Mouse (Mus musculus) C2C12 (cell line): ENCODE data around the gene Bcl3. TPM values are rescaled to one million over a fixed set of nuclear protein-coding genes. Genes with fewer than 3 reads are reported as not detected.

Experiments used
- H3K27me3 ChIP-seq: one replicate; pipeline ENCODE4 v1.6.1; 2011; ENCODE audit not compliant: control insufficient read depth, insufficient read depth, insufficient read length
- H3K36me3 ChIP-seq: one replicate; pipeline ENCODE4 v1.6.1; 2011; ENCODE audit not compliant: control insufficient read depth, insufficient read depth
- H3K4me3 ChIP-seq: one replicate; pipeline ENCODE4 v1.5.1; 2011; ENCODE audit warnings: mild to moderate bottlenecking, control low read depth; ENCODE audit not compliant: poor library complexity, insufficient read depth, severe bottlenecking
- H3K79me2 ChIP-seq: one replicate; pipeline ENCODE4 v1.6.1; 2011; ENCODE audit not compliant: control insufficient read depth, insufficient read depth
- H3K79me3 ChIP-seq: one replicate; pipeline ENCODE4 v1.6.1; 2011; ENCODE audit warnings: low read depth, control low read depth
- H3ac ChIP-seq: one replicate; pipeline ENCODE3; 2011; ENCODE audit warnings: low read depth; ENCODE audit not compliant: control insufficient read depth, insufficient read length
- CEBPB ChIP-seq: IDR thresholded peaks from one replicate; pipeline ENCODE4 v1.6.1; 2011; ENCODE audit warnings: low read depth, mild to moderate bottlenecking, control low read depth, moderate library complexity
- CTCF ChIP-seq: IDR thresholded peaks from one replicate; pipeline ENCODE4 v1.5.1; 2011; ENCODE audit not compliant: control insufficient read depth, insufficient read depth, insufficient read length
- FOSL1 ChIP-seq: IDR thresholded peaks from one replicate; pipeline ENCODE4 v1.8.0; 2011; ENCODE audit warnings: mild to moderate bottlenecking, low read length; ENCODE audit not compliant: poor library complexity, insufficient read depth, severe bottlenecking
- MAX ChIP-seq: IDR thresholded peaks from one replicate; pipeline ENCODE4 v1.6.1; 2011; ENCODE audit warnings: mild to moderate bottlenecking, control low read depth
- MYOD1 ChIP-seq: IDR thresholded peaks from one replicate; pipeline ENCODE4 v1.6.1; 2011; ENCODE audit warnings: low read depth; ENCODE audit not compliant: control insufficient read depth, insufficient read length
- MYOG ChIP-seq: IDR thresholded peaks from one replicate; pipeline ENCODE4 v1.6.1; 2011; ENCODE audit not compliant: control insufficient read depth, insufficient read length; ENCODE audit errors: extremely low read depth
- USF1 ChIP-seq: IDR thresholded peaks from one replicate; pipeline ENCODE4 v1.6.1; 2011; ENCODE audit warnings: low read depth, mild to moderate bottlenecking, control low read depth, moderate library complexity
- polyA plus RNA-seq: library from polyadenylated mRNA; unstranded; fragments of >200 nt; fragmentation: generic; extraction: Trizol; gene quantifications from one replicate; pipeline ENCODE4 v1.2.1, GENCODE M21; 2012; ENCODE audit warnings: missing spikeins

The Bcl3 gene
- polyA plus RNA-seq, 1 experiment, result 7.8 TPM

GRCm38 (mm10) chr7:19865246-19866036 is 42.9 kb upstream of the Bcl3 start:
- TF ChIP-seq FOSL1 (no peak), CEBPB (no peak), MYOG (no peak), MAX (no peak), CTCF (no peak), USF1 (no peak), MYOD1 (no peak)
- H3K79me2 ChIP-seq, result no peaks in the 10 kb centered on the region
- H3K36me3 ChIP-seq, result no peaks in the 10 kb centered on the region
- H3K4me3 ChIP-seq, result no peak overlapping the region
- no peaks in the 10 kb centered on the region for H3K27me3 ChIP-seq
- H3ac ChIP-seq, result no peak overlapping the region
- no peaks in the 10 kb centered on the region for H3K79me3 ChIP-seq

- Histone ChIP-seq H3K36me3 (no peaks in the 10 kb centered on the region), H3K4me3 (no peak overlapping the region), H3K79me2 (no peaks in the 10 kb centered on the region), H3ac (no peak overlapping the region), H3K27me3 (no peaks in the 10 kb centered on the region), H3K79me3 (no peaks in the 10 kb centered on the region)
- TF ChIP-seq MYOD1 (no peak), MAX (no peak), CTCF (no peak), MYOG (no peak), FOSL1 (no peak), CEBPB (no peak), USF1 (no peak)
Measured at GRCm38 (mm10) chr7:19864241-19864640, 41.7 kb upstream of the Bcl3 start.

- Histone ChIP-seq H3K36me3 (no peaks in the 10 kb centered on the region), H3K4me3 (no peak within 1 kb of the TSS), H3K79me2 (no peaks in the 10 kb centered on the region), H3K79me3 (no peaks in the 10 kb centered on the region), H3K27me3 (no peaks in the 10 kb centered on the region), H3ac (no peak within 1 kb of the TSS)
- TF ChIP-seq FOSL1, result no peak
- no peak for TF ChIP-seq USF1
- TF ChIP-seq MAX, result no peak
- no peak for TF ChIP-seq CTCF
- TF ChIP-seq MYOG, result no peak
- TF ChIP-seq MYOD1, result no peak
- no peak for TF ChIP-seq CEBPB
Measured at GRCm38 (mm10) chr7:19861199-19861598, 38.6 kb upstream of the Bcl3 start, which contains the start of gene Ceacam16. Gene Ceacam16, minus strand, starts transcription at chr7:19861299.

GRCm38 (mm10) chr7:19859740-19860139 is 37.2 kb upstream of the Bcl3 start:
- Histone ChIP-seq H3K27me3 (no peaks in the 10 kb centered on the region), H3ac (no peak overlapping the region), H3K79me3 (no peaks in the 10 kb centered on the region), H3K79me2 (no peaks in the 10 kb centered on the region), H3K36me3 (no peaks in the 10 kb centered on the region), H3K4me3 (no peak overlapping the region)
- TF ChIP-seq CEBPB (no peak), CTCF (no peak), MYOD1 (no peak), MYOG (no peak), USF1 (no peak), FOSL1 (no peak), MAX (no peak)

- Histone ChIP-seq H3K36me3 (no peaks in the 10 kb centered on the region), H3K4me3 (no peak overlapping the region), H3K79me2 (no peaks in the 10 kb centered on the region), H3ac (no peak overlapping the region), H3K79me3 (no peaks in the 10 kb centered on the region), H3K27me3 (peaks cover 8% of the 10 kb centered on the region)
- TF ChIP-seq CEBPB (no peak), MAX (no peak), FOSL1 (no peak), MYOG (no peak), USF1 (no peak), CTCF (no peak), MYOD1 (no peak)
Measured at GRCm38 (mm10) chr7:19856283-19856682, 33.7 kb upstream of the Bcl3 start.

- no peaks in the 10 kb centered on the region for H3K79me2 ChIP-seq
- H3K79me3 ChIP-seq, result no peaks in the 10 kb centered on the region
Measured at GRCm38 (mm10) chr7:19855663-19856062, 33.1 kb upstream of the Bcl3 start.

More at GRCm38 (mm10) chr7:19855663-19856062, 33.1 kb upstream of the Bcl3 start:
- Histone ChIP-seq H3K36me3 (no peaks in the 10 kb centered on the region), H3K27me3 (peaks cover 8% of the 10 kb centered on the region), H3ac (no peak overlapping the region), H3K4me3 (no peak overlapping the region)
- no peak for TF ChIP-seq USF1
- TF ChIP-seq CTCF, result no peak
- no peak for TF ChIP-seq FOSL1
- TF ChIP-seq CEBPB, result no peak
- TF ChIP-seq MYOD1, result no peak
- no peak for TF ChIP-seq MYOG
- no peak for TF ChIP-seq MAX
